Mouse (Mus musculus) CH12.LX (cell line): ENCODE data around the gene Caprin2. TPM values are rescaled to one million over a fixed set of nuclear protein-coding genes. Genes with fewer than 3 reads are reported as not detected.

Experiments used
- DNase-seq: peaks from one replicate; pipeline ENCODE4 v3.0.0-alpha.2; 2013; ENCODE audit errors: extremely low read depth
- H3K27ac ChIP-seq: 2 replicates; pipeline ENCODE4 v1.5.1; 2012; ENCODE audit warnings: low read depth, mild to moderate bottlenecking, control low read depth, moderate library complexity; ENCODE audit not compliant: insufficient read depth
- H3K27me3 ChIP-seq: replicated peaks from 2 replicates; pipeline ENCODE3; 2012; ENCODE audit warnings: inconsistent platforms
- H3K36me3 ChIP-seq, 2 experiments: replicated peaks in 1 of 2; 2 replicates each; pipeline versions ENCODE3 to v1.6.1; 2012; ENCODE audit warnings: inconsistent platforms in 1 of 2, low read length in 1 of 2, mild to moderate bottlenecking in 1 of 2, mixed read lengths in 1 of 2, moderate library complexity in 1 of 2; ENCODE audit not compliant: control insufficient read depth in 1 of 2, insufficient read depth in 1 of 2
- H3K4me1 ChIP-seq, 2 experiments: 2 replicates each; pipeline ENCODE4 v1.6.1; 2012; ENCODE audit warnings: inconsistent platforms in 1 of 2, moderate library complexity in 1 of 2; ENCODE audit not compliant: insufficient read depth in 2 of 2, control insufficient read depth in 1 of 2
- H3K4me2 ChIP-seq: 2 replicates; pipeline ENCODE4 v1.6.1; 2012; ENCODE audit warnings: low read depth, mild to moderate bottlenecking, control low read depth; ENCODE audit not compliant: poor library complexity, insufficient read depth, severe bottlenecking
- H3K4me3 ChIP-seq, 3 experiments: fragments of 150-350 bp in 1 of 3; sonication (generic) in 1 of 3; replicated peaks in 1 of 3; 2 replicates each; pipeline versions ENCODE3 to v1.5.1; 2011 to 2012; ENCODE audit warnings: low read depth in 2 of 3, low read length in 2 of 3, mild to moderate bottlenecking in 2 of 3, moderate library complexity in 2 of 3, control low read depth in 1 of 3, improper control_type of control experiment in 1 of 3, inconsistent platforms in 1 of 3, mixed read lengths in 1 of 3; ENCODE audit not compliant: poor library complexity in 1 of 3
- H3K79me2 ChIP-seq: replicated peaks from 2 replicates; pipeline ENCODE4 v1.6.1; 2012; ENCODE audit warnings: mild to moderate bottlenecking, moderate library complexity; ENCODE audit not compliant: control insufficient read depth, poor library complexity, insufficient read depth, severe bottlenecking; ENCODE audit errors: extremely low read depth
- H3K9ac ChIP-seq: 2 replicates; pipeline ENCODE4 v1.6.1; 2012; ENCODE audit warnings: low read depth, mild to moderate bottlenecking, control low read depth, moderate library complexity; ENCODE audit not compliant: insufficient read depth
- H3K9me3 ChIP-seq: replicated peaks from 2 replicates; pipeline ENCODE3; 2012; ENCODE audit warnings: low read length, inconsistent platforms, mixed read lengths
- CTCF ChIP-seq, 2 experiments: IDR thresholded peaks in 1 of 2; conservative IDR thresholded peaks in 1 of 2; 2 replicates each; pipeline ENCODE4 v1.5.1; 2011 to 2012; ENCODE audit warnings: low read depth in 2 of 2, low read length in 2 of 2, improper control_type of control experiment in 1 of 2, inconsistent platforms in 1 of 2, mild to moderate bottlenecking in 1 of 2, moderate library complexity in 1 of 2
- EP300 ChIP-seq: IDR thresholded peaks from 2 replicates; pipeline ENCODE4 v1.6.1; 2011; ENCODE audit warnings: low read length, improper control_type of control experiment
- HCFC1 ChIP-seq: IDR thresholded peaks from 2 replicates; pipeline ENCODE4 v1.6.1; 2012; ENCODE audit warnings: low read depth, mild to moderate bottlenecking, inconsistent platforms, low read length, improper control_type of control experiment
- JUN ChIP-seq: IDR thresholded peaks from 2 replicates; pipeline ENCODE4 v1.6.1; 2011; ENCODE audit warnings: low read depth, mild to moderate bottlenecking, low read length, improper control_type of control experiment, moderate library complexity; ENCODE audit not compliant: insufficient read depth
- JUND ChIP-seq: conservative IDR thresholded peaks from 2 replicates; pipeline ENCODE4 v1.6.1; 2011; ENCODE audit warnings: low read depth, low read length, improper control_type of control experiment
- KAT2A ChIP-seq: IDR thresholded peaks from 2 replicates; pipeline ENCODE4 v1.6.1; 2012; ENCODE audit warnings: low read length, improper control_type of control experiment, inconsistent platforms; ENCODE audit not compliant: insufficient replicate concordance
- MAZ ChIP-seq: IDR thresholded peaks from 2 replicates; pipeline ENCODE4 v1.6.1; 2012; ENCODE audit warnings: low read depth, mild to moderate bottlenecking, inconsistent platforms, low read length, improper control_type of control experiment, moderate library complexity
- MXI1 ChIP-seq: IDR thresholded peaks from 2 replicates; pipeline ENCODE4 v1.6.1; 2011; ENCODE audit warnings: mild to moderate bottlenecking, low read depth, low read length, improper control_type of control experiment
- POLR2A ChIP-seq: IDR thresholded peaks from 2 replicates; pipeline ENCODE4 v1.6.1; 2011; ENCODE audit warnings: low read depth, mild to moderate bottlenecking, improper control_type of control experiment, low read length
- POLR2AphosphoS2 ChIP-seq: IDR thresholded peaks from 2 replicates; pipeline ENCODE4 v1.6.1; 2011; ENCODE audit warnings: low read depth, low read length, improper control_type of control experiment
- RAD21 ChIP-seq: IDR thresholded peaks from 2 replicates; pipeline ENCODE4 v1.6.1; 2011; ENCODE audit warnings: low read depth, mild to moderate bottlenecking, low read length, improper control_type of control experiment, moderate library complexity
- RCOR1 ChIP-seq: conservative IDR thresholded peaks from 2 replicates; pipeline ENCODE4 v1.6.1; 2012; ENCODE audit warnings: low read depth, mild to moderate bottlenecking, inconsistent platforms, low read length, improper control_type of control experiment
- TBP ChIP-seq: conservative IDR thresholded peaks from 2 replicates; pipeline ENCODE4 v1.6.1; 2011; ENCODE audit warnings: low read depth, low read length, improper control_type of control experiment
- TCF12 ChIP-seq: IDR thresholded peaks from 2 replicates; pipeline ENCODE4 v1.6.1; 2014; ENCODE audit warnings: low read depth, mild to moderate bottlenecking, inconsistent platforms, low read length, improper control_type of control experiment
- UBTF ChIP-seq: IDR thresholded peaks from 2 replicates; pipeline ENCODE4 v1.6.1; 2012; ENCODE audit warnings: low read depth, mild to moderate bottlenecking, inconsistent platforms, low read length, improper control_type of control experiment, moderate library complexity
- ZC3H11A ChIP-seq: IDR thresholded peaks from 2 replicates; pipeline ENCODE4 v1.6.1; 2012; ENCODE audit warnings: low read depth, mild to moderate bottlenecking, inconsistent platforms, low read length, improper control_type of control experiment
- ZNF384 ChIP-seq: IDR thresholded peaks from 2 replicates; pipeline ENCODE4 v1.6.1; 2012; ENCODE audit warnings: low read depth, low read length, improper control_type of control experiment, inconsistent platforms
- dilution Hi-C: fragments of 300-500 bp; cut with MboI; formaldehyde crosslinking; loops from 2 replicates; pipeline ENCODE4 v1.14.3; 2020; ENCODE audit warnings: low sequenced_read_pairs; ENCODE audit not compliant: extremely low pct_unique_long_range_greater_than_20kb, extremely low pct_ligation_motif_present
- in situ Hi-C: fragments of 300-500 bp; cut with MboI; formaldehyde crosslinking; loops from 3 replicates; pipeline ENCODE4 v1.14.3; 2019; ENCODE audit warnings: low sequenced_read_pairs, low pct_ligation_motif_present, low pct_unique_long_range_greater_than_20kb, mixed read lengths
- polyA plus RNA-seq: library from polyadenylated mRNA; unstranded; fragments of >175 nt; gene quantifications from 2 replicates; pipeline ENCODE4 v1.2.1, GENCODE M21; 2012; ENCODE audit warnings: low read depth; ENCODE audit not compliant: insufficient read length
- total RNA-seq, 2 experiments: library from RNA; depleted of rRNA; stranded (reverse); fragments of 300-350 nt in 1 of 2; fragments of >200 nt in 1 of 2; gene quantifications; 2 replicates each; pipeline ENCODE4 v1.2.3; 2012 to 2014

Caprin2 gene
- total and polyA plus RNA-seq, 3 experiments = 0.93 to 3.2 (median 2.0) TPM

DNA sequence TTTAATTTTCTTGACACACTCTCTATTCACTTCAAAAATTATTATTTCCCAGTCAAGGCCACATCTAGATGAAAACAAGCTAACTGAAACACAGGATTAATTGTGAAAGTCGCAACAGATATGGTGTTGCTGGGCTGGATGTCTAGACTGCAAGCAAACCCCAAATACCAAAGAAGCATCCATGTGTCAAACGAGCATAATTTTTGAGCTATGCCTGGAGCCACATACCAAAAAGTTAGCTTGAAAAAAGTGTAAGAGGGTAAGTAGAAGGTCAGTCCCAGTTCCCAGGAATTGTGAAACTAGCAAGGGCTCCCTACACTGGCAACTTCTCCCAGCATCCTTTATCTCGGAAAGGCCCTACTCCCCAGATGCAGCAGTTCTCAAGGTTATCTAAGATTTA, 47.7 kb upstream of the Caprin2 start:
- in situ Hi-C loops = loop anchor here (25.0 kb wide), 1 partner anchor 169 kb away; the partner anchor contains the start of gene Dennd5b

DNA sequence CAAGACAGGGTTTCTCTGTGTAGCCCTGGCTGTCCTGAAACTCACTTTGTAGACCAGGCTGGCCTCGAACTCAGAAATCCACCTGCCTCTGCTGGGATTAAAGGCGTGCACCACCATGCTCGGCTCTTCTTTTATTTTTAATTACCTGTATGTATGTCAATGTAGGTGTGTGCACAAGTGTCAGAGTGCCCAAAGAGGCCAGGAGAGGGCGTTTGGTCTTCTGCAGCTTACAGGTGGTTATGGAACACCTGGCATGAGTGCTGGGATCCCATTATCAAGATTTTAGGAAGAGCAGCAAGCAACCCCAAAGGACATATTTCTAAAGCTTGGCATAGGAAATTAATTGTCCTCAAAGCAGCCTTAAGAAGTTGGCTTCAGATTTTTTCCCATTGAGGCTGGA, 46.4 kb upstream of the Caprin2 start:
- in situ Hi-C loops = loop anchor here (25.0 kb wide), 1 partner anchor 170 kb away; the partner anchor contains the start of gene Dennd5b
- Histone ChIP-seq H3K36me3 (peaks cover 0 to 32% of the 10 kb centered on the region in 2 experiments), H3K9ac (no peak overlapping the region)

More for the DNA sequence above, 47.7 kb upstream of the Caprin2 start:
- TF ChIP-seq POLR2AphosphoS2 (no peak), ZC3H11A (no peak), HCFC1 (no peak), RAD21 (no peak), UBTF (no peak), ZNF384 (no peak)
- TF ChIP-seq, all 38 proteins: peak for 0
- Histone ChIP-seq H3K79me2 (peaks cover 65% of the 10 kb centered on the region), H3K4me3 (peak overlapping the region; percentile 94 to 98 (median 95)), H3K27ac (no peak overlapping the region), H3K9me3 (no peaks in the 10 kb centered on the region), H3K27me3 (no peaks in the 10 kb centered on the region), H3K4me2 (peak overlapping the region; percentile 87), H3K4me1 (peaks cover 4 to 43% of the 10 kb centered on the region in 2 experiments; a peak in 3 of 4 replicates), H3K36me3 (peaks cover 0 to 26% of the 10 kb centered on the region in 2 experiments), H3K9ac (peak overlapping the region; percentile 91)
- dilution Hi-C loops = no loop called here
- no peak for DNase-seq

DNA sequence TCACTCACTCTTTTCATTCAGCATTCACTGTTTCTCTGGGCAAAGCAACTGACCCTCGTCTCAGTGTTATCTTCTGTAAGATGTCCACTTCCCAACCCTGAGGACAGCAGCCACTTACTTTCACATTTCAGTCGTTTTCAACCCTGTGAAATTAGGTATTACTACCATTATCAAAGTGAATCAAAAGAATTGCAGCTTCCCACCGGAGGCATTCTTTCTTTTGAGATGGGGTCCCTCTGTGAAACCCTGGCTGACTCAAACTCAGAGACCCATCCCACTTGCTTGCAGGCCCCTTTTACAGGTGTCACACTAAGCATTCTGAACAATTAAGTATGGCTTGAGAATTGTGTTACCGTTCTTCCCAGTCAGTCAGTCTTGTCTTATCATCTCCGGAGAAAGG, 45.8 kb upstream of the Caprin2 start:
- in situ Hi-C loops = loop anchor here (25.0 kb wide), 1 partner anchor 170 kb away; the partner anchor contains the start of gene Dennd5b
- peaks cover 0 to 32% of the 10 kb centered on the region in 2 experiments for H3K36me3 ChIP-seq
- dilution Hi-C loops = no loop called here
- DNase-seq = no peak
- no peak for TF ChIP-seq TBP
- no peak for TF ChIP-seq MAZ
- TF ChIP-seq MXI1 = no peak
- TF ChIP-seq TCF12 = no peak
- TF ChIP-seq EP300 = no peak
- H3K9me3 ChIP-seq = no peaks in the 10 kb centered on the region
- H3K9ac ChIP-seq = peak overlapping the region; percentile 44; the same call in 1 of the 2 replicates
- H3K4me3 ChIP-seq = no peak overlapping the region
- peak overlapping the region; percentile 96 for H3K4me2 ChIP-seq
- peaks cover 74% of the 10 kb centered on the region for H3K79me2 ChIP-seq
- H3K27ac ChIP-seq = peak overlapping the region; percentile 68; the same call in 1 of the 2 replicates
- no peaks in the 10 kb centered on the region for H3K27me3 ChIP-seq
- H3K4me1 ChIP-seq = peaks cover 6 to 52% of the 10 kb centered on the region in 2 experiments; a peak in 3 of 4 replicates

More for the DNA sequence above, 46.4 kb upstream of the Caprin2 start:
- H3K4me1 ChIP-seq = peaks cover 6 to 56% of the 10 kb centered on the region in 2 experiments; a peak in 3 of 4 replicates
- no peak overlapping the region for H3K27ac ChIP-seq
- H3K79me2 ChIP-seq = peaks cover 72% of the 10 kb centered on the region
- no peak for DNase-seq
- TF ChIP-seq POLR2A (no peak), JUND (no peak), JUN (no peak), POLR2AphosphoS2 (no peak), CTCF (conservative IDR thresholded peaks at IDR 0.05 in 1 of 2, IDR thresholded peaks at IDR 0.05 in 1 of 2; ENCODE audit: low read depth in 2 of 2, low read length in 2 of 2) (peak in 1 of 2 experiments; percentile 30; a peak in 2 of 4 replicates), RCOR1 (no peak), KAT2A (no peak)
- H3K4me3 ChIP-seq = no peak overlapping the region
- dilution Hi-C loops = no loop called here
- H3K9me3 ChIP-seq = no peaks in the 10 kb centered on the region
- no peaks in the 10 kb centered on the region for H3K27me3 ChIP-seq
- peak overlapping the region; percentile 87 for H3K4me2 ChIP-seq
